Mouse (Mus musculus) lung, postnatal 0 days (tissue): ENCODE results near the gene Gm20843. TPM values are rescaled to one million over a fixed set of nuclear protein-coding genes. Genes with fewer than 3 reads are reported as not detected.
"Not testable (repeated sequence)": the region's sequence is repeated elsewhere in the genome, so short reads cannot be mapped to it uniquely, and the experiment has no call there.

ENCODE experiments used
- ATAC-seq: fragments of 200-750 bp; cut with Nextera tagmentation; 2 replicates; pipeline ENCODE4 v1.8.0; 2017; ENCODE audit warnings: moderate library complexity
- DNase-seq: peaks from one replicate; pipeline ENCODE4 v3.0.0-alpha.2; 2016; ENCODE audit warnings: low spot score
- H3K27ac ChIP-seq: fragments of 300-500 bp; sonication (generic); 2 replicates; pipeline ENCODE4 v1.5.1; 2014; ENCODE audit warnings: antibody characterized with exemption, mild to moderate bottlenecking, low read length, mixed read lengths
- H3K27me3 ChIP-seq: fragments of 300-500 bp; sonication (generic); replicated peaks from 2 replicates; pipeline ENCODE4 v1.6.1; 2014; ENCODE audit warnings: low read length, mixed read lengths; ENCODE audit not compliant: insufficient read depth
- H3K36me3 ChIP-seq: fragments of 300-500 bp; sonication (generic); 2 replicates; pipeline ENCODE4 v1.6.1; 2014; ENCODE audit warnings: low read length, mixed read lengths; ENCODE audit not compliant: insufficient read depth
- H3K4me1 ChIP-seq: fragments of 300-500 bp; sonication (generic); 2 replicates; pipeline ENCODE4 v1.6.1; 2014; ENCODE audit warnings: antibody characterized with exemption, low read depth, low read length, mixed read lengths; ENCODE audit not compliant: insufficient read depth
- H3K4me2 ChIP-seq: fragments of 300-500 bp; sonication (generic); replicated peaks from 2 replicates; pipeline ENCODE4 v1.6.1; 2014; ENCODE audit warnings: low read depth, mild to moderate bottlenecking, low read length, moderate library complexity, mixed read lengths
- H3K4me3 ChIP-seq: fragments of 300-500 bp; sonication (generic); 2 replicates; pipeline ENCODE4 v1.5.1; 2014; ENCODE audit warnings: low read depth, low read length
- H3K9ac ChIP-seq: fragments of 300-500 bp; sonication (generic); replicated peaks from 2 replicates; pipeline ENCODE4 v1.6.1; 2014; ENCODE audit warnings: low read depth, mild to moderate bottlenecking
- H3K9me3 ChIP-seq: fragments of 300-500 bp; sonication (generic); 2 replicates; pipeline ENCODE4 v1.6.1; 2016; ENCODE audit warnings: low read length, mixed read lengths
- WGBS: fragments of 180-500 bp; shearing (Covaris S2); extraction: QIAGEN DNeasy Blood & Tissue Kit; methylation state at CpG from one replicate; pipeline ENCODE4 v1.1.7; 2014; 5-methylcytosine and 5-hydroxymethylcytosine counted together
- polyA plus RNA-seq: library from polyadenylated mRNA; unstranded; fragments of >200 nt; fragmentation: Nextera tagmentation; extraction: Ambion mirVana; gene quantifications from 2 replicates; pipeline ENCODE4 v1.2.1, GENCODE M21; 2015

Gm20843 gene
- not detected in 2 replicates for polyA plus RNA-seq

DNA sequence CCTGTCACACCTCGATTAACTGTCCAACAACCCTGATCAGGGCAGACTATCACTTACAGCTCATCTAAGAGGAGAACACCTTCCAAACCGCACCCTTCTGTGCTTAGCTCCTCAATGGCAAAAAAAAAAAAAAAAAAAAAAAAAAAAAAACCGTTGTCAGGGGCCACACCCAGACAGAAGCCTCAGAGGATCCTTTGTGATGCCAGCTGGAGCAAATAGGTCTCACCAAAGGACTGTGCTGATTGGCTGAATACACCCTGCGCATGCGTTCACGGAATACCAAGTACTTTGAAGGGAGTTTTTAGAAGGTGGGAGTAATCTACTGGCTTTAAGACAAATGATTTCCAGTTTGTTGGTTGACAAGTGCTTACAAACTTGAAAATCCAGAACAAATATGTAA is at the start of gene Gm20843:
Gene Gm20843 (minus strand): TSS at position 101 of the 400 bp plus-strand sequence.
- not testable (repeated sequence) for H3K27me3 ChIP-seq, H3K9me3 ChIP-seq, H3K4me2 ChIP-seq, H3K9ac ChIP-seq, H3K36me3 ChIP-seq, DNase-seq, H3K27ac ChIP-seq, ATAC-seq, H3K4me3 ChIP-seq, H3K4me1 ChIP-seq
- no CpG with 5 or more reads among the region's 6 CpGs for WGBS
